Mouse (Mus musculus): ENCODE data around the gene Svs3b.
"Not testable (repeated sequence)": the region's sequence is repeated elsewhere in the genome, so short reads cannot be mapped to it uniquely, and the experiment has no call there.

Svs3b gene

GRCm38 (mm10) chr2:164256540-164256939 is at the start of gene Svs3b:
TSS of gene Svs3b (minus strand) at chr2:164256640.
- not testable (repeated sequence) for DNase-seq (ENCODE audit: low spot score)

DNA sequence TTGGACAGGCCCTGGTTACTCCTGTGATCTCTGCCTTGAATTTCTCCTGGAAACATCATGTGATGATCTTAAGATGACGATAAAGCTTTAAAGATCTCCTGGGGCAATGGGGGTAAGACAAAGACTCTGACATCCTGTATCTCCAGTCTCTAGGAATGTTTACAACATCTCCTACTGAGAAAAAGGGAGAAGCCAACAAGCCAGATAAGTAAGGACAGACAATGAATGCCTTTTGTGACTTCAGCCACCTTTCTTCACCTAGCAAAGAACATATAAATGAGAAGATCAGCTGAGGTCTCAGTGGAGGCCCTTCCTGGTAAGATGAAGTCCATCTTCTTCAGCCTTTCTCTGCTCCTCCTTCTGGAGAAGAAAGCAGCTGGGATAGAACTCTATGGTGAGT is 32.5 kb upstream of the Svs3b start, which contains the start of gene Svs3a:
Gene Svs3a, plus strand, starts transcription at position 301 of the 400 bp plus-strand sequence.
- not testable (repeated sequence) for DNase-seq (ENCODE audit: low spot score)

GRCm38 (mm10) chr2:164278359-164278758 is 21.9 kb upstream of the Svs3b start, which contains the start of gene Svs4:
TSS of gene Svs4 (minus strand) at chr2:164278459.
- no peak for DNase-seq (ENCODE audit: low spot score)

DNA sequence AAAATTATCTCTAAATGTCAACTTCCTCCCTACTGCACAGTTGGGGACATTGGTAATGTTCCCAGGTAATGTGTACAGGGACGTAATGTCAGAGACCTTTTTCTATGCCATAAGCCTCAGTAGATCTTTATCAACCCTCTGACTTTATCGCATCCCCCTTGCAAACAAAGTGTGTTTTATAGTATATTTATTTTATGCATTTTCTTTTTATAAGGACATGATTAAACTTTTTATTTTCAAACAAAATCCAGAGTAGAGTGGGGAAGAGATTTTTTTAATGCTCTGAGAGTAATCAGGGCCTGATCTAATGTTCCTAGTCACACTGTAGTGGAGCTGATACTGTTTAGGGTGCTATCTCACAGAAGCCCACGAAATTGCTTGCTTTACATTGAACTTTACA is 18.1 kb downstream of the Svs3b start, which contains the start of gene Svs2:
Gene Svs2, minus strand, starts transcription at position 101 of the 400 bp plus-strand sequence.
- no peak for DNase-seq (ENCODE audit: low spot score)

DNA sequence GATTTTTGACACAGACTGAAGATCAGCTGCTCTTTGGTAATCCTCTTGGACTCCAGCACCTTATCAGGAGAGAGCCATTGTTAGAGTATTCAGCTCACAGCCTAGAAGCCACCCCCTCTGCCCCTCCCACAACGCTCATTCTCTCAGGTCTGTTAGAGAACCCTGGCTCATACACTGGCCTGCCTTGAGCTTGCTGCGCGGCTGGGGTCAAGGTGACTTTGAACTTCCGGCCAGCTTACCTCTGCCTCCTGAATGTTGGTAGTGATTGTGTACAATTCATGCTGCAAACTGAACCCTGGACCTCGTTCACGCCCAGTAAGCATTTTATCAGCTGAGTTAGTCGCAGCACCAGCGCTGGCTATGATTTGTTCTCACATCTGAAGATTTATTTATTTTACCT is 23.8 kb downstream of the Svs3b start:
- DNase-seq (ENCODE audit: low spot score): no peak

GRCm38 (mm10) chr2:164228361-164229070 is 27.9 kb downstream of the Svs3b start:
- DNase-seq (ENCODE audit: low spot score): no peak

DNA sequence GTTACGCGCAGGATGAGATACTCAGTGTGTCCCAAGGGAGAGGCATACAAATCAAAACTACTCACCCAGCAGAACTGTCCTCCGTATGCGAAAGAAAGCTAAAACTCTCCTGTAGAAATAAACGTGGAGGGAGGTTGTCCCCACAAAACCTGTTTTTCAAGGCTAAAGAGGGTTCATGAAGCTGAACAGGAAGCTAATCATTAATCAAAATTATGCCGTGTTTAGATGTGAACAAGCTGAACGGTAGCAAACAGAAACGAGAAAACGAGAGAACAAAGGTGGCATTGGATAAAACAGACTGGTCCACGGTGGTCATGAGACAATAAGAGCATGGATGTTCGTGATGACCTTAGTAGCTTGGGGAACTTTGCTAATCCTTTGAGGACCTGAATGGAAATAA is 34.9 kb downstream of the Svs3b start, which contains the start of gene Wfdc15b:
Gene Wfdc15b, minus strand, starts transcription at position 139 of the 400 bp plus-strand sequence.
- DNase-seq (ENCODE audit: low spot score): no peak

- DNase-seq (ENCODE audit: low spot score): no peak
Observed at GRCm38 (mm10) chr2:164219295-164219694, 37.1 kb downstream of the Svs3b start.

- no peak for DNase-seq (ENCODE audit: low spot score)
Observed at GRCm38 (mm10) chr2:164212711-164213110, 43.7 kb downstream of the Svs3b start.

- DNase-seq (ENCODE audit: low spot score): no peak
Observed at GRCm38 (mm10) chr2:164210892-164211291, 45.5 kb downstream of the Svs3b start.

DNA sequence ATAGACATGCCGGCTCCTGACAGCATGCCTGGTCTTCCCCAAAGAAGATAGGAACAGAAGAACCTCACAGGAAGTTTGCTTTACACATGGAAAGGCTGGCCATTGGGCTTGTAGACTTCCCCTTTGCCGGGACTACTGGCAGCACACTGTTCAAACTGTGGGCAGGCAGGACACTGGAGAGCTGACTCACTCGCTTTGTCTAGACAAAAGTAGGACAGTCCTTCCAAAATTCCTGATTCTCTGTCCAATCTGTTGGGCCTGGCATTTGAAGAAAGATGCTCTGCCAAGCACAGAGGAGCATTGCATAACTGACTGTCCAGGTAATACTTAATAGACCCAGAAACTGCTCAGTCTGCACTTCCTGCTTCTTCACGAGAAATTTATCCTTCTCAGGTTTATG is 49.8 kb downstream of the Svs3b start:
- no peak for DNase-seq (ENCODE audit: low spot score)

- not testable (repeated sequence) for DNase-seq (ENCODE audit: low spot score)
Observed at GRCm38 (mm10) chr2:164206011-164206410, 50.4 kb downstream of the Svs3b start.
